Mouse (Mus musculus): Measurements from ENCODE around the gene Lamb3. TPM values are rescaled to one million over a fixed set of nuclear protein-coding genes. Genes with fewer than 3 reads are reported as not detected.

Lamb3 gene
- total and polyA plus RNA-seq, 3 experiments: 0.03 to 0.30 (median 0.22) TPM

GRCm38 (mm10) chr1:193226724-193227522 lies 19.4 kb downstream of the Lamb3 start:
- Histone ChIP-seq H3K27me3 (ENCODE audit: insufficient read depth, low read length) (0 out of 2 replicates have a peak, but pooled peaks cover 6% of the 10 kb centered on the region), H3K4me3 (ENCODE audit: low read depth, low read length) (no peak overlapping the region), H3K36me3 (replicated peaks) (no peaks in the 10 kb centered on the region), H3K9me3 (replicated peaks) (no peaks in the 10 kb centered on the region), H3K4me1 (ENCODE audit: insufficient read depth, low read depth, low read length) (0 out of 2 replicates have a peak, but pooled peaks cover 5% of the 10 kb centered on the region)
- DNase-seq (ENCODE audit: low spot score) (no peak), ATAC-seq (ENCODE audit: extremely low read depth, insufficient number of reproducible peaks, low FRiP score, poor library complexity, severe bottlenecking) (no peak)
- no peak for TF ChIP-seq POLR2AphosphoS5 (IDR thresholded peaks at IDR 0.05; ENCODE audit: insufficient replicate concordance, low read depth, low read length)
- no peak for TF ChIP-seq GATA1 (IDR thresholded peaks at IDR 0.05; ENCODE audit: borderline replicate concordance, low read length)

GRCm38 (mm10) chr1:193227537-193227936 lies 20.0 kb downstream of the Lamb3 start:
- ATAC-seq (ENCODE audit: extremely low read depth, insufficient number of reproducible peaks, low FRiP score, poor library complexity, severe bottlenecking) (no peak), DNase-seq (ENCODE audit: low spot score) (no peak)
- 0 out of 2 replicates have a peak, but pooled peaks cover 6% of the 10 kb centered on the region for H3K27me3 ChIP-seq (ENCODE audit: insufficient read depth, low read length)
- no peaks in the 10 kb centered on the region for H3K36me3 ChIP-seq (replicated peaks)
- 0 out of 2 replicates have a peak, but pooled peaks cover 5% of the 10 kb centered on the region for H3K4me1 ChIP-seq (ENCODE audit: insufficient read depth, low read depth, low read length)
- no peaks in the 10 kb centered on the region for H3K9me3 ChIP-seq (replicated peaks)
- TF ChIP-seq GATA2 (IDR thresholded peaks at IDR 0.05; ENCODE audit: borderline replicate concordance, low read depth, low read length) (no peak), CTCF (IDR thresholded peaks at IDR 0.05; ENCODE audit: low read depth, low read length) (no peak), TAL1 (conservative IDR thresholded peaks at IDR 0.05; ENCODE audit: low read depth, low read length) (no peak), POLR2AphosphoS5 (IDR thresholded peaks at IDR 0.05; ENCODE audit: insufficient replicate concordance, low read depth, low read length) (no peak), GATA1 (IDR thresholded peaks at IDR 0.05; ENCODE audit: borderline replicate concordance, low read length) (no peak)
- no peak overlapping the region for H3K4me3 ChIP-seq (ENCODE audit: low read depth, low read length)

- DNase-seq (ENCODE audit: low spot score) (no peak), ATAC-seq (ENCODE audit: extremely low read depth, insufficient number of reproducible peaks, low FRiP score, poor library complexity, severe bottlenecking) (no peak)
- Histone ChIP-seq H3K9me3 (replicated peaks) (no peaks in the 10 kb centered on the region), H3K36me3 (replicated peaks) (no peaks in the 10 kb centered on the region), H3K27me3 (ENCODE audit: insufficient read depth, low read length) (0 out of 2 replicates have a peak, but pooled peaks cover 4% of the 10 kb centered on the region), H3K4me1 (ENCODE audit: insufficient read depth, low read depth, low read length) (0 out of 2 replicates have a peak, but pooled peaks cover 5% of the 10 kb centered on the region), H3K4me3 (ENCODE audit: low read depth, low read length) (no peak overlapping the region)
- TF ChIP-seq GATA2 (IDR thresholded peaks at IDR 0.05; ENCODE audit: borderline replicate concordance, low read depth, low read length) (no peak), GATA1 (IDR thresholded peaks at IDR 0.05; ENCODE audit: borderline replicate concordance, low read length) (no peak), CTCF (IDR thresholded peaks at IDR 0.05; ENCODE audit: low read depth, low read length) (no peak), TAL1 (conservative IDR thresholded peaks at IDR 0.05; ENCODE audit: low read depth, low read length) (no peak)
Measured at GRCm38 (mm10) chr1:193229570-193229969, 22.1 kb downstream of the Lamb3 start.

DNA sequence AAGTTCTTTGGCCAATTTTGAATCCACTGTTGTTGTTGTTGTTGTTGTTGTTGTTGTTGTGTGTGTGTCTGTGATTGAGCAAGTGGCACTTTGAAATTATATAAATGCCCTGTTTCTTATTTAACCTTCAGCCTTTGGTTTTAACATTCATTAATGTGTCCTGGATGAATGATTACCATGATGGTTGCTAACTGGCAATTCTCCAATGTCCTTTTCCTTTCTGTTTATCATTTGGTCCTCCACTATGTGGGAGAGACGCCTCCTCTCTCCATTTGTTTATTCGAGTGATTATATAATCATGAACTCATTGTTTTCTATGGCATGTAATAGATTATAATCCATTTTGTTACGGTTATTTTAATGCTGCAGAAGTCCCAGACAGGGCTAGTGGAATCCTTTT lies 23.0 kb downstream of the Lamb3 start:
- 0 out of 2 replicates have a peak, but pooled peaks cover 5% of the 10 kb centered on the region for H3K4me1 ChIP-seq (ENCODE audit: insufficient read depth, low read depth, low read length)
- 0 out of 2 replicates have a peak, but pooled peaks cover 4% of the 10 kb centered on the region for H3K27me3 ChIP-seq (ENCODE audit: insufficient read depth, low read length)
- H3K36me3 ChIP-seq (replicated peaks): no peaks in the 10 kb centered on the region
- H3K9me3 ChIP-seq (replicated peaks): no peaks in the 10 kb centered on the region
- no peak for DNase-seq (ENCODE audit: low spot score)
- ATAC-seq (ENCODE audit: extremely low read depth, insufficient number of reproducible peaks, low FRiP score, poor library complexity, severe bottlenecking): no peak
- H3K4me3 ChIP-seq (ENCODE audit: low read depth, low read length): no peak overlapping the region
- TF ChIP-seq GATA2 (IDR thresholded peaks at IDR 0.05; ENCODE audit: borderline replicate concordance, low read depth, low read length): no peak
- TF ChIP-seq CTCF (IDR thresholded peaks at IDR 0.05; ENCODE audit: low read depth, low read length): no peak
- TF ChIP-seq TAL1 (conservative IDR thresholded peaks at IDR 0.05; ENCODE audit: low read depth, low read length): no peak
- TF ChIP-seq GATA1 (IDR thresholded peaks at IDR 0.05; ENCODE audit: borderline replicate concordance, low read length): no peak
- TF ChIP-seq POLR2AphosphoS5 (IDR thresholded peaks at IDR 0.05; ENCODE audit: insufficient replicate concordance, low read depth, low read length): no peak

DNA sequence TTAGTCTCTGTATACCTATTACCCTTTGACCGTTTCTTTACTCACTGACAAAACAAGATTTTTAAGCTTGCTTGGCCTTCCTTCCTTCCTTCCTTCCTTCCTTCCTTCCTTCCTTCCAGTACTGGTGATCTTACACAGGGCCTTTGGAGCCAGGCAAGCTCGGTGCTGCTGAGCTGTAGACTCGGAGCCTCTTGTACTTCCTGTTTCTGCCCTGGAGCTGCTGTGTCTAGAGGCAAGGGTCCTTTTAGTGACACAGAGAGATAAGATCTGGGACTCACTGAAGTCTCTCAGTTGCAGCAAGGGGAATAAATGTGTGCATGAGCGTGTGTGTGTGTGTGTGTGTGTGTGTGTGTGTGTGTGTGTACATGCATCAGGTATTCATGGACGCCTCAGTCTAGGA lies 23.4 kb downstream of the Lamb3 start:
- DNase-seq (ENCODE audit: low spot score) (no peak), ATAC-seq (ENCODE audit: extremely low read depth, insufficient number of reproducible peaks, low FRiP score, poor library complexity, severe bottlenecking) (peak; percentile 34; the same call in 1 of the 2 replicates)
- H3K36me3 ChIP-seq (replicated peaks): no peaks in the 10 kb centered on the region
- 0 out of 2 replicates have a peak, but pooled peaks cover 5% of the 10 kb centered on the region for H3K4me1 ChIP-seq (ENCODE audit: insufficient read depth, low read depth, low read length)
- TF ChIP-seq POLR2AphosphoS5 (IDR thresholded peaks at IDR 0.05; ENCODE audit: insufficient replicate concordance, low read depth, low read length): no peak
- no peak for TF ChIP-seq GATA2 (IDR thresholded peaks at IDR 0.05; ENCODE audit: borderline replicate concordance, low read depth, low read length)
- TF ChIP-seq TAL1 (conservative IDR thresholded peaks at IDR 0.05; ENCODE audit: low read depth, low read length): no peak
- TF ChIP-seq GATA1 (IDR thresholded peaks at IDR 0.05; ENCODE audit: borderline replicate concordance, low read length): no peak
- TF ChIP-seq CTCF (IDR thresholded peaks at IDR 0.05; ENCODE audit: low read depth, low read length): no peak
- no peak overlapping the region for H3K4me3 ChIP-seq (ENCODE audit: low read depth, low read length)
- H3K9me3 ChIP-seq (replicated peaks): no peaks in the 10 kb centered on the region
- 0 out of 2 replicates have a peak, but pooled peaks cover 4% of the 10 kb centered on the region for H3K27me3 ChIP-seq (ENCODE audit: insufficient read depth, low read length)

DNA sequence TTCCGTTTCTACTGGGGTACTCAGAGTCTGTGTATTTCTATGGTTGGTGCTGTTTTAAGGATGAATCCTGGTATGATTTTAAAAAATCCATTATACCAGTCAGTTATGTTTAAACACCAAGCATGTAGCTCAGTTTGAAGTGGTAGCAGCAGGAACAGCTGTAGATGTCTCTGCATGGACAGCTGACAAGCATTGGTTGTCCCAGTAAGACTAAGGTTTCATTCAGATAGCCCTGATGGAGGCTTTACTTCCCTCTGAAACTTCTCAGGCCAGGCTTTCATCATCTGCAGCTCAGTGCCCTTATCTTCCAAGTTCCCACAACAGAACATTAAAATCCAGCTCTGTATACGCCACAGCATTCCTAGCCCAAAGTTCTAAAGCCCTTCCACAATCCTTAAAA lies 25.2 kb downstream of the Lamb3 start:
- Histone ChIP-seq H3K36me3 (replicated peaks) (no peaks in the 10 kb centered on the region), H3K4me1 (ENCODE audit: insufficient read depth, low read depth, low read length) (0 out of 2 replicates have a peak, but pooled peaks cover 5% of the 10 kb centered on the region), H3K9me3 (replicated peaks) (no peaks in the 10 kb centered on the region), H3K4me3 (ENCODE audit: low read depth, low read length) (no peak overlapping the region), H3K27me3 (ENCODE audit: insufficient read depth, low read length) (0 out of 2 replicates have a peak, but pooled peaks cover 4% of the 10 kb centered on the region)
- TF ChIP-seq GATA1 (IDR thresholded peaks at IDR 0.05; ENCODE audit: borderline replicate concordance, low read length): no peak
- TF ChIP-seq GATA2 (IDR thresholded peaks at IDR 0.05; ENCODE audit: borderline replicate concordance, low read depth, low read length): no peak
- no peak for TF ChIP-seq TAL1 (conservative IDR thresholded peaks at IDR 0.05; ENCODE audit: low read depth, low read length)
- TF ChIP-seq CTCF (IDR thresholded peaks at IDR 0.05; ENCODE audit: low read depth, low read length): no peak
- no peak for DNase-seq (ENCODE audit: low spot score)
- no peak for ATAC-seq (ENCODE audit: extremely low read depth, insufficient number of reproducible peaks, low FRiP score, poor library complexity, severe bottlenecking)

Measured in G1E (cell line).